Mouse (Mus musculus) G1E (cell line): Measurements from ENCODE around the gene Pibf1.

ENCODE experiments used
- CTCF ChIP-seq: IDR thresholded peaks from 2 replicates; pipeline ENCODE4 v1.5.1; 2012; ENCODE audit warnings: low read depth, low read length, inconsistent platforms, mixed read lengths
- GATA1 ChIP-seq: IDR thresholded peaks from 2 replicates; pipeline ENCODE4 v1.6.1; 2012; ENCODE audit warnings: borderline replicate concordance, low read length, inconsistent platforms, mixed read lengths
- TAL1 ChIP-seq: conservative IDR thresholded peaks from 2 replicates; pipeline ENCODE4 v1.6.1; 2012; ENCODE audit warnings: low read depth, low read length, inconsistent platforms, mixed read lengths

GRCm38 (mm10) chr14:99140036-99140435, 40.8 kb downstream of the Pibf1 start:
- TF ChIP-seq CTCF, result no peak
- no peak for TF ChIP-seq GATA1
- TF ChIP-seq TAL1, result no peak
